Mouse (Mus musculus) pancreas, adult 10 weeks (tissue): ENCODE data around the gene Nfat5. TPM values are rescaled to one million over a fixed set of nuclear protein-coding genes. Genes with fewer than 3 reads are reported as not detected.

ENCODE experiments used
- polyA plus RNA-seq: library from polyadenylated mRNA; stranded (reverse); fragments of 350-450 nt; fragmentation: Illumina TruSeq; extraction: RNeasy Lipid Tissue Mini Kit (QIAGEN cat#74804); gene quantifications from one replicate; pipeline ENCODE4 v1.2.3, GENCODE M21; 2015; ENCODE audit warnings: low read depth, low replicate concordance; ENCODE audit not compliant: insufficient read depth

Gene Nfat5
- 10.7 TPM for polyA plus RNA-seq

DNA sequence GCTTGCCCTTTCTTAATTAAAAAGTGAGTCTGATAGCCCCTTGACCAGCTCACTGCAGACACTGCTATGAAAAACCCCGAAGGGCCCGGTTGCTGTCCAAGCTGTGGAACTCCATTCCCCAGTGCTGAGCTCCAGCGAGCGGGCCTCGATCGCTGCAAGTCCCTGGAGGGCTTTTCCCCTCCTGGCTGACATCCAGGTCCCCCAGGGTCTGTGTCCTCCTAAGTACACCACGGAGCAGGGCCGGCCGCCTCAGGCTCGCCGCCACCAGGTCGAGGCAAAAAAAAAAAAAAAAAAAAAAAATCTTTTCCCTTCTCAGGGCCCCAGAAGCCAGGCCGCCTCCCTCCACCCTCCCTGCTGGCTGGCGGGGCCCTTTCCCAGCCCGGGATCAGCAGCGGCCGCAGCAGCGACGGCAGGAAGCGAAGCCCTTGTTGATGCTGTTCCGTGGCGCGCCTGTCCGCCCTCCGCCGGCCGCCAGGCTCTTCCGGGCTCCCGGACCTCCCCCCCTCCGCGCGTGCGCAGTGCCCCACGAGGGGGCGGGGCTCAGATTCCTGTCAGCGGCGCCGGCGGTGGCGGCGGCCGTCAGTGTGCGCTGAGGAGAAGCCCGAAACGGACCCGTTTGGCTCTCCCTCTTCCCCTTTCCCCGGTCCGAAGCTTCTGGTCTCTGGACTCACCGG lies at the start of gene Nfat5:
Gene Nfat5 (plus strand): TSS at position 543 of the 674 bp plus-strand sequence.

DNA sequence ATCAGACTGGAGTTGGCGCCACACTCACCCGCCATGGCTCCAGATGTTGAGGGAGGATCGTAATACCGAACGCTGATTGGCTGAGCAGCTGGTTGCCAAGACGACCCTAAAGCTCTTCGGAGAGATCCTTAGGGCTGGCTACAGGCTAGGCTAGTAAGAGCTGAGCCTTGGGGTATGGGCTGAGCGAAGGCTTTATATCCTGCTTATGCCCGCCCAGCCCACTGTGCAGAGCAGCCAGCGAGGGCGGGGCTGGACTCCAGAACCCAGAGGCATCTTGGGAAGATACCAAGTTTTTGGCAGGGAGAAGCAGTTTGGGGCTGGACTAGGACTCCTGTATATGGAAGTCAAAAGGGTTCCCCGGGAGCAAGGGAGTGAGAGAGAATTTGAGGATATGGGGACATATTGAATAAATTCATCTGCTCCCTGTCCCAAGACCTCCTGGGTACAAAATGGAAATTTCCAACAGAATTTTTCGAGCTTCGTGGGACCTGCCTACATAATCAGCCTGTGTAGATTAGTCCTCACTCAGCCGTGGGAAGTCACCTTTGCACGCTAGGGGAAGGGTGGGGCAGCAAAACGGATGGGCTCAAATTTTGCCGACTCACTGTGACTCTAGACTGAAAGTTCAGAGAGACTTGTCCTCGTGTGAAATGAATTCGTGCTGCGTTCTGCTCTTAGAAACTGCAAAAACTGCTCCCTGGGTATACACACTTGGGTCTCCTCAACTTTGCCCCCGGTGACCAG lies 109.9 kb downstream of the Nfat5 start, which contains the start of gene Nqo1:
Gene Nqo1 (minus strand): TSS at position 169 of the 744 bp plus-strand sequence.

DNA sequence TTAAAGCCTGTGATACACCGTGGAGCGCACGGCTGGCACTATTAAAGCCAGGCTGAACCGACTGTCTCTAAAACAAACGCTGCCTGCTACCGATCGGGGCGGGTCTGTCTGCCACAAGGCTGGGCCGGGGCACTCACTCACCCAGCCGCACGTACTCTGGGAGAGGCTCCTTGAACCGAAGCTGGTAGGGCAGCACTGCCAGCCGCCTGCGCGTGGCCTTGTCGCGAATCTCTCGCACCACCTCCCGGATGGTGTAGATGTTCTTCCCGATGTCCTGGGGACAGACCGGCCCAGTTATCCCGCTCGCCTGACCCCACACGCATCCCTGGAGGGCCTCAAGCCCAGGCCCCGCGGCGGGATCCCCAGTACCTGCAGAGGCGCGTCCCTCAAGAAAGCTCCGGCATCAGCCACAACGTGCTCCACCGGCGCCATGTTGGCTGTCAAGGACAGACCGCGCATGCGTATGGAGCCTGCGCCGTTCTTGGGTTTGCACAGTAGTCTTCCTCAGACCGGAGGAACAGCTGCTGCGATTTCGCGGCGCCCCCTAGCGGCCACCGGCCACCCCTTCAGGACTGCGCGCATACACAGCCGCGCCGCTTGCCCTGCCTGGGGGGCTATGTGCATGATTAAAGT lies 131.4 kb downstream of the Nfat5 start, which contains the start of gene Nob1:
Gene Nob1 (minus strand): TSS at position 455 of the 633 bp plus-strand sequence.

Other genes with a start within 250 kb of the Nfat5 start
- 7.7 TPM for gene Pdf, start 244.9 kb upstream of the Nfat5 start, polyA plus RNA-seq
- gene Cog8, start 236.8 kb upstream of the Nfat5 start, polyA plus RNA-seq: 8.9 TPM
- 5.0 TPM for gene Nip7, start 236.6 kb upstream of the Nfat5 start, polyA plus RNA-seq
- 159 TPM for gene Tmed6, start 227.8 kb upstream of the Nfat5 start, polyA plus RNA-seq
- 10.7 TPM for gene Terf2, start 196.9 kb upstream of the Nfat5 start, polyA plus RNA-seq
- 23.5 TPM for gene Cyb5b, start 142.8 kb upstream of the Nfat5 start, polyA plus RNA-seq
- gene Nqo1, start 109.7 kb downstream of the Nfat5 start, polyA plus RNA-seq: 1.6 TPM
- gene Nob1, start 131.6 kb downstream of the Nfat5 start, polyA plus RNA-seq: 11.0 TPM
- gene Wwp2, start 142.9 kb downstream of the Nfat5 start, polyA plus RNA-seq: 8.3 TPM